Mouse (Mus musculus) small intestine, adult 2 months (tissue): ENCODE data around the gene Cep295nl. TPM values are rescaled to one million over a fixed set of nuclear protein-coding genes. Genes with fewer than 3 reads are reported as not detected.
A peak's percentile ranks its signal among the peaks of the same experiment; 100 is the strongest.

Experiments used
- H3K27ac ChIP-seq: fragments of 200-500 bp; 2 replicates; pipeline ENCODE4 v1.5.1; 2012; ENCODE audit warnings: low read depth, low read length, control low read depth, inconsistent platforms; ENCODE audit not compliant: insufficient read depth
- H3K27me3 ChIP-seq: fragments of 200-500 bp; 2 replicates; pipeline ENCODE4 v1.6.1; 2012; ENCODE audit warnings: mild to moderate bottlenecking, moderate library complexity, low read length, inconsistent platforms; ENCODE audit not compliant: control insufficient read depth, insufficient read depth
- H3K36me3 ChIP-seq: fragments of 200-500 bp; 2 replicates; pipeline ENCODE4 v1.6.1; 2012; ENCODE audit warnings: mild to moderate bottlenecking, low read length, control low read depth, inconsistent platforms; ENCODE audit not compliant: control insufficient read depth, insufficient read depth
- H3K4me1 ChIP-seq: fragments of 200-500 bp; 2 replicates; pipeline ENCODE4 v1.6.1; 2012; ENCODE audit warnings: low read length, inconsistent platforms, mixed read lengths; ENCODE audit not compliant: control insufficient read depth, insufficient read depth, insufficient read length
- H3K4me3 ChIP-seq: fragments of 200-500 bp; 2 replicates; pipeline ENCODE4 v1.5.1; 2012; ENCODE audit warnings: low read depth, mild to moderate bottlenecking, control low read depth, inconsistent platforms, low read length, moderate library complexity
- CTCF ChIP-seq: fragments of 200-500 bp; IDR thresholded peaks from 2 replicates; pipeline ENCODE4 v1.5.1; 2012; ENCODE audit warnings: low read depth, mild to moderate bottlenecking, control low read depth, inconsistent platforms, low read length, moderate library complexity, mixed read lengths; ENCODE audit not compliant: insufficient replicate concordance, insufficient read length; ENCODE audit errors: extremely low read depth
- POLR2A ChIP-seq: fragments of 200-500 bp; IDR thresholded peaks from 2 replicates; pipeline ENCODE4 v1.6.1; 2012; ENCODE audit warnings: low read depth, mild to moderate bottlenecking, control low read depth, inconsistent platforms, low read length, moderate library complexity
- WGBS: fragments of 180-500 bp; shearing (Covaris S2); methylation state at CpG from one replicate; pipeline ENCODE4 v1.1.7; 2018; 5-methylcytosine and 5-hydroxymethylcytosine counted together
- polyA plus RNA-seq: library from polyadenylated mRNA; depleted of rRNA; stranded (reverse); fragments of >200 nt; gene quantifications from 2 replicates; pipeline ENCODE4 v1.2.3, GENCODE M21; 2012

The Cep295nl gene
- polyA plus RNA-seq, 1 experiment: not detected

DNA sequence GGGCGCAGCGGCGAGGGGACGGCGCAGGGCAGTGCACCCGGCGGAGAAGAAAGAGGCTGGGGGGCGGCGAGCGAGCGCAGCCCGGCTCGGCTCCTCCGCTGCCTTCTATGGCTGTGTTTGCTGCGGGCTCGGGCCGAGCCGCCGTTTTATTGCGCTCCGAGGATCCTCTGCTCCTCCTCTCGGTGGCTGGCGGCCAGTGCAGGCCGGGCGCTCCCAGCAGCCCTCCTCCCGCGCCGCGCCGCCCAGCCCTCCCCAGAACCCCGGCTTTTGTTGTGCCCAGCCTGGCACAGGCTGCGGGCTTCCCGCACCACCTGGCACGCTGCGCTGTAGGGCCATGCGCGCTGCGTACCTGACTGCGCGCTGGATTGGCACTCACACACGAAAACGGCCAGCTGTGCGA, 12.9 kb upstream of the Cep295nl start:
- peak; percentile 48 for TF ChIP-seq POLR2A
- 0 out of 2 replicates have a peak, but pooled peaks have one; percentile 30 for TF ChIP-seq CTCF
- Histone ChIP-seq H3K4me1 (peaks cover 3% of the 10 kb centered on the region), H3K27ac (peak overlapping the region; percentile 38), H3K36me3 (no peaks in the 10 kb centered on the region), H3K27me3 (peaks cover 9% of the 10 kb centered on the region; the same call in 1 of the 2 replicates), H3K4me3 (peak overlapping the region; percentile 76)
- WGBS: under 1% methylated on average over 43 of the region's 43 CpGs

DNA sequence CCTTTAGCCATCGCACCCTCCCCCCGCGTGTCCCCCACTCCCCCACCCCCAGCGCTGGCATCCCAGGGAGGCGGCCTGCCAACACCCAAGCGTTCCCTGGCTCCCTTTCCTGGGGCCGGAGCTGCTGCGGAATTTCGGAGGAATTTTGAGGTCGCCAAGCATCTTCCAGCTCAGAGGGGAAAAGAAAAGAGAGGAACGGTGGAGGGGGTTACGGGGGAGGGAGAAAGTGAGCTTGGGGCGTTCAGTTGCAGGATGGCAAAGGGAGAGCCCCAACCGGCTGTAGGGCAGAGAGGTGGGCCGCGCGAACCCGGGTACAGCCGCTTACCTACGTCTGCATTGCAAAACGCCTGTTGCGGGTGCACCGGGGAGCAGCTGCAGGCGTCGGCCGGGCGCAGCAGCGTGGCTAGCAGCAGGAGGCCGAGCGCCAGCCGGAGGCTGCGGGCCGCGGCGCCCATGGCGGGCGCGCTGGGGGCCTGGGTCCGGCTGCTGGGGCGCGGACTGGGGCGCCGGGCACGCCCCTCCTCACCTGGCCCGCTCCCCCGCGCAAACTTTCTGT, 12.4 kb upstream of the Cep295nl start:
- WGBS: under 1% methylated on average over 46 of the region's 47 CpGs
- peak overlapping the region; percentile 76 for H3K4me3 ChIP-seq
- TF ChIP-seq POLR2A (no peak), CTCF (no peak)
- H3K27ac ChIP-seq: peak overlapping the region; percentile 38
- H3K27me3 ChIP-seq: peaks cover 9% of the 10 kb centered on the region; the same call in 1 of the 2 replicates
- H3K36me3 ChIP-seq: no peaks in the 10 kb centered on the region
- peaks cover 3% of the 10 kb centered on the region for H3K4me1 ChIP-seq

- H3K27ac ChIP-seq: peak overlapping the region; percentile 42; the same call in 1 of the 2 replicates
- H3K4me3 ChIP-seq: no peak overlapping the region
- no peaks in the 10 kb centered on the region for H3K36me3 ChIP-seq
- 82% methylated on average over 5 of the region's 5 CpGs for WGBS
- H3K27me3 ChIP-seq: peaks cover 3% of the 10 kb centered on the region; the same call in 1 of the 2 replicates
- peaks cover 6% of the 10 kb centered on the region; the same call in 1 of the 2 replicates for H3K4me1 ChIP-seq
- no peak for TF ChIP-seq POLR2A
- TF ChIP-seq CTCF: no peak
Observed at GRCm38 (mm10) chr11:118349494-118349893, 7.2 kb upstream of the Cep295nl start.

- TF ChIP-seq CTCF (no peak), POLR2A (no peak)
- Histone ChIP-seq H3K4me1 (peaks cover 6% of the 10 kb centered on the region; the same call in 1 of the 2 replicates), H3K4me3 (no peak overlapping the region), H3K27ac (peak overlapping the region; percentile 42), H3K36me3 (no peaks in the 10 kb centered on the region), H3K27me3 (no peaks in the 10 kb centered on the region; the same call in 1 of the 2 replicates)
- 51% methylated on average over 5 of the region's 5 CpGs for WGBS
Observed at GRCm38 (mm10) chr11:118348877-118349276, 6.6 kb upstream of the Cep295nl start.

DNA sequence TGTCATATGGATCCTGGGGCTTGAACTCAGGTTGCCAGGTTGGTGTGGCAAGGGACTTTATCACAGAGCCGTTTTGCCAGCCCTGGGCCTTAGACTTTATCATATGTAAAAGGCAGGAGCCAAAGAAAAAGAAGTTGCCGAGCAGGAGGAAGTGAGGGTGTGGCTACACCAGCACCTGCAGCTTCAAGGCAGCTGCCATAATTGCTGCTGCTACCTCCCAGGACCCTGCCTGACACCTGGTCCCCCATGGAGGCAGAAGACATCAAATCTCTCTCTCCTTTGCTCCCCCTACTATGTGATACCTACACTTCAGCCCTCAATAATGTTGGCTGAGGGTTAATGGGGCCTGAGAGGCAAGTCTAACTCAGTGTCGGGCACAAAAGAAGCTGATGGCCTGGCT, 6.1 kb upstream of the Cep295nl start:
- Histone ChIP-seq H3K4me1 (peaks cover 6% of the 10 kb centered on the region; the same call in 1 of the 2 replicates), H3K36me3 (no peaks in the 10 kb centered on the region), H3K27me3 (no peaks in the 10 kb centered on the region), H3K27ac (peak overlapping the region; percentile 8; the same call in 1 of the 2 replicates), H3K4me3 (no peak overlapping the region)
- 34% methylated on average over 3 of the region's 3 CpGs for WGBS
- TF ChIP-seq CTCF (no peak), POLR2A (no peak)

DNA sequence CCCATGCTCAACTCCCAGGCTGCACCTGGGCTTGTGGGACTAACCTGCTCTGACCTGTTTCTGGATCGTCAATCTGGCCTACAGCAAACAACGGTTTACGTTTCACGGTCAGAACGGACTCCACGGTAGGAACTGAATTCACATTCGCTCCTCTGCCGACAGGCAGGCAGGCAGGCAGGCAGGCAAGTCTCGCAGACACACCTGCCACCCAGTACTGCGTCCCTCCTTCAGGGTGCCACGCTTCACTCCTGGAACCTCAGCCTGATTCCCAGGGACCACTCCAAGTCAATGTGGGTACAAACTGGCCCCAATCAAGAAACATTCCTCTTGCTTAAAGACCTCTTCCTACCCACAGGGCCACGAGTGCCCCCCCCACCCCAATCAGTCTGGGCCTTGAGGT, 5.6 kb upstream of the Cep295nl start:
- 82% methylated on average over 12 of the region's 12 CpGs for WGBS
- Histone ChIP-seq H3K4me3 (no peak overlapping the region), H3K27me3 (no peaks in the 10 kb centered on the region), H3K27ac (no peak overlapping the region), H3K36me3 (no peaks in the 10 kb centered on the region), H3K4me1 (peaks cover 6% of the 10 kb centered on the region; the same call in 1 of the 2 replicates)
- TF ChIP-seq POLR2A (no peak), CTCF (no peak)

DNA sequence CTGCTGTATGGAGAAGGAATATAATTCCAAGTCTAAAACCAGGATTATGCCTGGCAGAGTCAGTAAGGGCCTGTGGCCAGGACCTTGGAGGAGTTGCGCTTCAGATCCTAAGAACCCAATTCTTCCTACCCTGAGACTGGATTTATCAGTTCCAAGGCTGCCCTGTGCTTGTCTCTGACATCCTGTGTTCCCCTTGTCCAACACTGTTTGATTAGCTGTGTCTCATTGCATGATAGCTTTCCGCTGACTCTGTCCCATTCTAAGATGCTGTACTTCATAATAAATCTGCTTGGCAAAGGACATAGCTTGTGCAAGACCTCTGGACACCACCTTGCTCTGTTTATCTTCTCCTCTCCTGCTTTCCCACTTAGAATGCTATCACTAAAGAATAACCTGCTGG, 5.1 kb upstream of the Cep295nl start:
- WGBS: 88% methylated on average over 2 of the region's 2 CpGs
- TF ChIP-seq POLR2A (no peak), CTCF (no peak)
- no peak overlapping the region for H3K27ac ChIP-seq
- H3K4me3 ChIP-seq: no peak overlapping the region
- H3K36me3 ChIP-seq: no peaks in the 10 kb centered on the region
- H3K27me3 ChIP-seq: no peaks in the 10 kb centered on the region
- H3K4me1 ChIP-seq: peaks cover 6% of the 10 kb centered on the region; the same call in 1 of the 2 replicates
